ENCODE assay signal across 38 mouse cellular contexts in the genomic region with DNA sequence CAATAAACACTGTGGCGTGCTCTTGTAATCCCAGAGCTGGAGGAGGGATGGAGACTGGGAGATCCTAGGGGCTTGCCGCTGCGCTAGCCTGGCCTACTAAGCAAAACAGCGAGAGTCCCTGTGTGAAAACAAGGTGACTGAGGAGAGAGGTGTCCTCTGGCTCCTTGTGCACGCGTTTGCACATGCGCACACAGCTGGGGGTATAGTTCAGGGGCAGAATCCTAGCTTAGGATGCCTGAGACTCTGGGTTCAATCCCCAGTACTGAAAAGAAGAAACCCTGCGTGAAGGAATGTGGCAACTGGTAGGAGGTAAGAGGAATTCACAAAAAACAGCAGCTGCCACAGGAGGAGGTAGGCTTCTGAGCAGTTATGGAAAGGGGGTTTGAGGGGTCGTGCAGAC. TPM values are rescaled to one million over a fixed set of nuclear protein-coding genes. Genes with fewer than 3 reads are reported as not detected.
"Had no signal": no experiment of that assay in that cellular context is flagged by ENCODE, and none has a peak within 500 bp of the region (broad histone marks: within the 10 kb centered on the region; RNA-seq: fewer than 3 reads in every experiment).

No protein-coding gene starts in this region.

- H3K9ac ChIP-seq: heart, embryonic 12.5 days; heart, embryonic 13.5 days; heart, embryonic 15.5 days; hindbrain, embryonic 12.5 days; hindbrain, embryonic 13.5 days; hindbrain, embryonic 14.5 days; hindbrain, embryonic 15.5 days; intestine, embryonic 15.5 days; kidney, embryonic 15.5 days had no signal

- H3K27ac ChIP-seq: heart, embryonic 10.5 days; heart, embryonic 13.5 days; heart, embryonic 15.5 days; hindbrain, embryonic 10.5 days; hindbrain, embryonic 12.5 days; hindbrain, embryonic 13.5 days; hindbrain, embryonic 14.5 days; hindbrain, embryonic 15.5 days; hindbrain, postnatal 0 days; intestine, embryonic 15.5 days; kidney, embryonic 15.5 days; kidney, postnatal 0 days; layer of hippocampus, adult 2 months; left cerebral cortex, adult 2 months had no signal

- H3K4me1 ChIP-seq: heart, embryonic 12.5 days; heart, embryonic 13.5 days; heart, embryonic 15.5 days; hindbrain, embryonic 15.5 days; intestine, embryonic 15.5 days; kidney, embryonic 15.5 days had no signal

- H3K9me3 ChIP-seq: heart, embryonic 10.5 days; heart, embryonic 12.5 days; heart, embryonic 13.5 days; heart, embryonic 15.5 days; hindbrain, embryonic 10.5 days; hindbrain, embryonic 12.5 days; hindbrain, embryonic 13.5 days; hindbrain, embryonic 15.5 days; intestine, embryonic 15.5 days; kidney, embryonic 15.5 days had no signal

- DNase-seq: heart, postnatal 10 days; heart, postnatal 14 days; heart, postnatal 4 days; kidney, adult 11 months; kidney, adult 18-20 months; kidney, adult 2 months; kidney, adult 8-10 months; kidney, adult 9 months; kidney, postnatal 10 days; kidney, postnatal 14 days; kidney, postnatal 25 days; kidney, postnatal 36 days; kidney, postnatal 4 days; layer of hippocampus, adult 9-11 months; layer of hippocampus, postnatal 36 days had no signal

- H3K4me3 ChIP-seq: heart, embryonic 10.5 days; heart, embryonic 12.5 days; heart, embryonic 13.5 days; heart, embryonic 15.5 days; hindbrain, embryonic 10.5 days; hindbrain, embryonic 12.5 days; hindbrain, embryonic 13.5 days; hindbrain, embryonic 15.5 days; intestine, embryonic 15.5 days; kidney, embryonic 15.5 days; layer of hippocampus, adult 2 months; left cerebral cortex, adult 2 months had no signal

- H3K27me3 ChIP-seq: intestine, embryonic 15.5 days had no signal

- H3K36me3 ChIP-seq: heart, embryonic 10.5 days; heart, embryonic 12.5 days; heart, embryonic 13.5 days; heart, embryonic 15.5 days; hindbrain, embryonic 10.5 days; hindbrain, embryonic 12.5 days; hindbrain, embryonic 13.5 days; hindbrain, embryonic 15.5 days; intestine, embryonic 15.5 days; kidney, embryonic 15.5 days had no signal

- ATAC-seq: hindbrain, embryonic 16.5 days; hindbrain, postnatal 0 days; inflammation-experienced regulatory T-cells, adult 6 months; intestine, embryonic 15.5 days; intestine, embryonic 16.5 days; intestine, postnatal 0 days had no signal

- H3K4me2 ChIP-seq: heart, embryonic 11.5 days; heart, embryonic 12.5 days; heart, embryonic 13.5 days; heart, embryonic 15.5 days; hindbrain, embryonic 12.5 days; hindbrain, embryonic 13.5 days; hindbrain, embryonic 14.5 days; hindbrain, embryonic 15.5 days; intestine, embryonic 15.5 days; kidney, embryonic 15.5 days had no signal

RNA-seq across cellular contexts. Expression of a gene that starts 16.2 kb away (rescaled TPM):
- total RNA-seq: heart, postnatal 14 days; hematopoietic stem cell, adult 5-6 weeks; layer of hippocampus, postnatal 14 days had no signal
- polyA plus RNA-seq: heart, embryonic 11.5 days; heart, embryonic 12.5 days; heart, embryonic 13.5 days; hindbrain, embryonic 11.5 days; hindbrain, embryonic 12.5 days; hindbrain, embryonic 13.5 days; hindbrain, embryonic 14.5 days; inflammation-experienced regulatory T-cells, adult 6 months; kidney, embryonic 15.5 days had no signal
